Mouse (Mus musculus) midbrain, embryonic 11.5 days (tissue): ENCODE results near the gene Cd40. TPM values are rescaled to one million over a fixed set of nuclear protein-coding genes. Genes with fewer than 3 reads are reported as not detected.
A peak's percentile ranks its signal among the peaks of the same experiment; 100 is the strongest.

Experiments used
- ATAC-seq: fragments of 200-750 bp; cut with Nextera tagmentation; 2 replicates; pipeline ENCODE4 v1.8.0; 2017; ENCODE audit warnings: moderate TSS enrichment, moderate library complexity; ENCODE audit not compliant: low FRiP score
- DNase-seq: peaks from one replicate; pipeline ENCODE4 v3.0.0; 2015; ENCODE audit warnings: low spot score; ENCODE audit errors: missing footprints
- H3K27ac ChIP-seq: fragments of 300-500 bp; sonication (generic); 2 replicates; pipeline ENCODE4 v1.5.1; 2014; ENCODE audit warnings: low read depth, low read length
- H3K27me3 ChIP-seq: fragments of 300-500 bp; sonication (generic); 2 replicates; pipeline ENCODE4 v1.6.1; 2014; ENCODE audit warnings: mild to moderate bottlenecking, low read length, moderate library complexity, mixed read lengths; ENCODE audit not compliant: control insufficient read depth, insufficient read depth
- H3K36me3 ChIP-seq: fragments of 300-500 bp; sonication (generic); 2 replicates; pipeline ENCODE4 v1.6.1; 2014; ENCODE audit warnings: mild to moderate bottlenecking, low read length, moderate library complexity, mixed read lengths; ENCODE audit not compliant: control insufficient read depth, insufficient read depth
- H3K4me1 ChIP-seq: fragments of 300-500 bp; sonication (generic); 2 replicates; pipeline ENCODE4 v1.6.1; 2014; ENCODE audit warnings: low read length; ENCODE audit not compliant: control insufficient read depth, insufficient read depth
- H3K4me2 ChIP-seq: fragments of 300-500 bp; sonication (generic); 2 replicates; pipeline ENCODE4 v1.6.1; 2014; ENCODE audit warnings: mild to moderate bottlenecking, moderate library complexity
- H3K4me3 ChIP-seq: fragments of 300-500 bp; sonication (generic); 2 replicates; pipeline ENCODE4 v1.5.1; 2014; ENCODE audit warnings: low read depth, low read length
- H3K9ac ChIP-seq: fragments of 300-500 bp; sonication (generic); 2 replicates; pipeline ENCODE4 v1.6.1; 2014; ENCODE audit warnings: low read length
- H3K9me3 ChIP-seq: fragments of 300-500 bp; sonication (generic); 2 replicates; pipeline ENCODE4 v1.6.1; 2016; ENCODE audit warnings: low read length; ENCODE audit not compliant: control insufficient read depth
- WGBS: fragments of 180-500 bp; shearing (Covaris S2); extraction: QIAGEN DNeasy Blood & Tissue Kit; methylation state at CpG from one replicate; pipeline ENCODE4 v1.1.7; 2014; 5-methylcytosine and 5-hydroxymethylcytosine counted together
- polyA plus RNA-seq: library from polyadenylated mRNA; unstranded; fragments of >200 nt; fragmentation: Nextera tagmentation; extraction: Ambion mirVana; gene quantifications from 2 replicates; pipeline ENCODE4 v1.2.1, GENCODE M21; 2014

Cd40 gene
- polyA plus RNA-seq, 1 experiment from 2014 or later = 5.6 TPM

- H3K27me3 ChIP-seq = peaks cover 7% of the 10 kb centered on the region
- no peak overlapping the region for H3K4me3 ChIP-seq
- DNase-seq (no peak), ATAC-seq (no peak)
- H3K4me1 ChIP-seq = peaks cover 6% of the 10 kb centered on the region; the same call in 1 of the 2 replicates
- whole genome bisulfite sequencing = 73% methylated on average over 16 of the region's 16 CpGs
- no peak overlapping the region for H3K27ac ChIP-seq
- no peak overlapping the region for H3K9ac ChIP-seq
- no peaks in the 10 kb centered on the region for H3K36me3 ChIP-seq
- H3K4me2 ChIP-seq = no peak overlapping the region
- H3K9me3 ChIP-seq = no peaks in the 10 kb centered on the region
These were observed 50.2 kb downstream of the Cd40 start for GRCm38 (mm10) chr2:165105513-165106079.

- H3K27me3 ChIP-seq = peaks cover 16% of the 10 kb centered on the region
- H3K4me1 ChIP-seq = peaks cover 6% of the 10 kb centered on the region; the same call in 1 of the 2 replicates
- DNase-seq (no peak), ATAC-seq (peak; percentile 43; the same call in 1 of the 2 replicates)
- no peak overlapping the region for H3K9ac ChIP-seq
- H3K27ac ChIP-seq = no peak overlapping the region
- H3K9me3 ChIP-seq = no peaks in the 10 kb centered on the region
- WGBS = 26% methylated on average over 18 of the region's 18 CpGs
- no peaks in the 10 kb centered on the region for H3K36me3 ChIP-seq
- no peak overlapping the region for H3K4me3 ChIP-seq
- H3K4me2 ChIP-seq = no peak overlapping the region
These were observed 51.2 kb downstream of the Cd40 start for GRCm38 (mm10) chr2:165106585-165106984.

- Histone ChIP-seq H3K4me2 (0 out of 2 replicates have a peak overlapping the region, but pooled peaks have one; percentile 20), H3K27ac (no peak overlapping the region), H3K9ac (no peak overlapping the region; the same call in 1 of the 2 replicates), H3K4me1 (peaks cover 6% of the 10 kb centered on the region), H3K36me3 (no peaks in the 10 kb centered on the region), H3K27me3 (peaks cover 38% of the 10 kb centered on the region), H3K4me3 (no peak overlapping the region), H3K9me3 (no peaks in the 10 kb centered on the region)
- peak; percentile 73 for ATAC-seq
- peak; percentile 99 for DNase-seq
- under 1% methylated on average over 54 of the region's 54 CpGs for WGBS
These were observed 56.7 kb downstream of the Cd40 start for GRCm38 (mm10) chr2:165112149-165112548.

- H3K27me3 ChIP-seq = peaks cover 38% of the 10 kb centered on the region
- no peak overlapping the region for H3K9ac ChIP-seq
- H3K9me3 ChIP-seq = no peaks in the 10 kb centered on the region
- peaks cover 6% of the 10 kb centered on the region for H3K4me1 ChIP-seq
- H3K4me3 ChIP-seq = no peak overlapping the region
- H3K4me2 ChIP-seq = no peak overlapping the region
- ATAC-seq (peak; percentile 66), DNase-seq (peak; percentile 91)
- no peak overlapping the region for H3K27ac ChIP-seq
- 21% methylated on average over 11 of the region's 11 CpGs for WGBS
- H3K36me3 ChIP-seq = no peaks in the 10 kb centered on the region
These were observed 58.3 kb downstream of the Cd40 start for GRCm38 (mm10) chr2:165113733-165114132.

- no peaks in the 10 kb centered on the region for H3K36me3 ChIP-seq
- ATAC-seq = no peak
- H3K9ac ChIP-seq = no peak overlapping the region
- H3K4me2 ChIP-seq = no peak overlapping the region
- WGBS = 85% methylated on average over 9 of the region's 9 CpGs
- no peak overlapping the region for H3K4me3 ChIP-seq
- H3K4me1 ChIP-seq = peaks cover 12% of the 10 kb centered on the region
- peaks cover 2% of the 10 kb centered on the region; the same call in 1 of the 2 replicates for H3K27me3 ChIP-seq
- H3K27ac ChIP-seq = no peak overlapping the region
- no peaks in the 10 kb centered on the region for H3K9me3 ChIP-seq
- DNase-seq = no peak
These were observed 65.3 kb downstream of the Cd40 start for GRCm38 (mm10) chr2:165120765-165121164.

- H3K4me2 ChIP-seq = no peak overlapping the region
- no peak overlapping the region for H3K4me3 ChIP-seq
- peak; percentile 42; the same call in 1 of the 2 replicates for ATAC-seq
- H3K27me3 ChIP-seq = peaks cover 2% of the 10 kb centered on the region; the same call in 1 of the 2 replicates
- peaks cover 12% of the 10 kb centered on the region for H3K4me1 ChIP-seq
- peak; percentile 88 for DNase-seq
- H3K27ac ChIP-seq = no peak overlapping the region
- no peaks in the 10 kb centered on the region for H3K9me3 ChIP-seq
- no peak overlapping the region for H3K9ac ChIP-seq
- 35% methylated on average over 10 of the region's 10 CpGs for WGBS
- H3K36me3 ChIP-seq = no peaks in the 10 kb centered on the region
These were observed 65.9 kb downstream of the Cd40 start for GRCm38 (mm10) chr2:165121206-165121840.

Other genes starting within 250 kb of the Cd40 start
- gene Zswim1, start 232.9 kb upstream of the Cd40 start, polyA plus RNA-seq = 22.0 and 23.2 TPM in 2 replicates
- gene Spata25, start 227.1 kb upstream of the Cd40 start, polyA plus RNA-seq = not detected in 2 replicates
- 84.8 and 89.7 TPM in 2 replicates for gene Ctsa, start 222.8 kb upstream of the Cd40 start, polyA plus RNA-seq
- gene Neurl2, start 222.2 kb upstream of the Cd40 start, polyA plus RNA-seq = 3.8 and 4.5 TPM in 2 replicates
- gene Pltp, start 197.9 kb upstream of the Cd40 start, polyA plus RNA-seq = 91.8 and 97.3 TPM in 2 replicates
- 62.0 and 65.7 TPM in 2 replicates for gene Pcif1, start 176.3 kb upstream of the Cd40 start, polyA plus RNA-seq
- 8.2 and 8.8 TPM in 2 replicates for gene Zfp335, start 143.9 kb upstream of the Cd40 start, polyA plus RNA-seq
- 1.9 and 2.0 TPM in 2 replicates for gene Mmp9, start 114.8 kb upstream of the Cd40 start, polyA plus RNA-seq
- 2.8 and 3.0 TPM in 2 replicates for gene Slc12a5, start 94.8 kb upstream of the Cd40 start, polyA plus RNA-seq
- gene Ncoa5, start 20.8 kb upstream of the Cd40 start, polyA plus RNA-seq = 76.9 and 85.6 TPM in 2 replicates
- gene 1700025C18Rik, start 35.1 kb downstream of the Cd40 start, polyA plus RNA-seq = not detected in 2 replicates
- 4.8 and 6.4 TPM in 2 replicates for gene Cdh22, start 179.2 kb downstream of the Cd40 start, polyA plus RNA-seq
- 49.5 and 49.7 TPM in 2 replicates for gene Slc35c2, start 232.2 kb downstream of the Cd40 start, polyA plus RNA-seq